Mouse (Mus musculus): ENCODE measurements at regions not wholly inside any gene's neighbourhood (a gene's known extent, or its start where the extent isn't known, plus 50 kb on each side); places are given as distances from the start of the nearest gene placed in this dataset.
A peak's percentile ranks its signal among the peaks of the same experiment; 100 is the strongest.

- no peak for DNase-seq (ENCODE audit: low read depth, low spot score)
Measured at GRCm38 (mm10) chr1:110400051-110400450, 417.8 kb downstream of the Cdh7 start.

- DNase-seq (ENCODE audit: low read depth, low spot score) = no peak
Measured at GRCm38 (mm10) chr1:110447742-110448312, 465.6 kb downstream of the Cdh7 start.

- no peak for DNase-seq (ENCODE audit: low read depth, low spot score)
Measured at GRCm38 (mm10) chr1:110483476-110483875, 493.9 kb downstream of the Cdh19 start.

GRCm38 (mm10) chr1:110489372-110489771 is 488.0 kb downstream of the Cdh19 start:
- peak; percentile 7 for DNase-seq (ENCODE audit: low read depth, low spot score)

All from A20 (cell line).